Mouse (Mus musculus) G1E (cell line): ENCODE results near the gene Arpin.

ENCODE experiments used
- CTCF ChIP-seq: IDR thresholded peaks from 2 replicates; pipeline ENCODE4 v1.5.1; 2012; ENCODE audit warnings: low read depth, low read length, inconsistent platforms, mixed read lengths
- GATA1 ChIP-seq: IDR thresholded peaks from 2 replicates; pipeline ENCODE4 v1.6.1; 2012; ENCODE audit warnings: borderline replicate concordance, low read length, inconsistent platforms, mixed read lengths
- POLR2AphosphoS5 ChIP-seq: IDR thresholded peaks from 2 replicates; pipeline ENCODE4 v1.6.1; 2012; ENCODE audit warnings: low read depth, low read length, inconsistent platforms; ENCODE audit not compliant: insufficient replicate concordance
- TAL1 ChIP-seq: conservative IDR thresholded peaks from 2 replicates; pipeline ENCODE4 v1.6.1; 2012; ENCODE audit warnings: low read depth, low read length, inconsistent platforms, mixed read lengths

GRCm38 (mm10) chr7:79880033-79880432 lies 55.1 kb downstream of the Arpin start:
- TF ChIP-seq CTCF (no peak), POLR2AphosphoS5 (no peak), TAL1 (no peak), GATA1 (no peak)
